Mouse (Mus musculus) 416B (cell line): ENCODE measurements at regions not wholly inside any gene's neighbourhood (a gene's known extent, or its start where the extent isn't known, plus 50 kb on each side); places are given as distances from the start of the nearest gene placed in this dataset.
"Not testable (repeated sequence)": the region's sequence is repeated elsewhere in the genome, so short reads cannot be mapped to it uniquely, and the experiment has no call there.

ENCODE experiments used
- DNase-seq: peaks from one replicate; pipeline ENCODE4 v3.0.0; 2011; ENCODE audit warnings: low read depth

- no peak for DNase-seq
Observed at GRCm38 (mm10) chr10:66641966-66642365, 454.0 kb upstream of the Jmjd1c start.

- DNase-seq: no peak
Observed at GRCm38 (mm10) chr10:66643160-66643559, 452.8 kb upstream of the Jmjd1c start.

- DNase-seq: no peak
Observed at GRCm38 (mm10) chr10:66657520-66657919, 438.4 kb upstream of the Jmjd1c start.

- no peak for DNase-seq
Observed at GRCm38 (mm10) chr10:66683160-66683559, 412.8 kb upstream of the Jmjd1c start.

GRCm38 (mm10) chr10:66689196-66689595 lies 406.7 kb upstream of the Jmjd1c start:
- not testable (repeated sequence) for DNase-seq

GRCm38 (mm10) chr10:66694549-66695285 lies 401.2 kb upstream of the Jmjd1c start:
- no peak for DNase-seq

- DNase-seq: not testable (repeated sequence)
Observed at GRCm38 (mm10) chr10:66714926-66715325, 381.0 kb upstream of the Jmjd1c start.

GRCm38 (mm10) chr10:66717909-66718308 lies 378.0 kb upstream of the Jmjd1c start:
- DNase-seq: no peak

GRCm38 (mm10) chr10:66719796-66720195 lies 376.1 kb upstream of the Jmjd1c start:
- no peak for DNase-seq

- no peak for DNase-seq
Observed at GRCm38 (mm10) chr10:66733631-66734030, 362.3 kb upstream of the Jmjd1c start.

- peak; percentile 18 for DNase-seq
Observed at GRCm38 (mm10) chr10:66734853-66735252, 361.1 kb upstream of the Jmjd1c start.

- no peak for DNase-seq
Observed at GRCm38 (mm10) chr10:66739017-66739416, 356.9 kb upstream of the Jmjd1c start.

- DNase-seq: peak; percentile 71
Observed at GRCm38 (mm10) chr10:66741819-66742218, 354.1 kb upstream of the Jmjd1c start.

- no peak for DNase-seq
Observed at GRCm38 (mm10) chr10:66743254-66743653, 352.7 kb upstream of the Jmjd1c start.

- DNase-seq: no peak
Observed at GRCm38 (mm10) chr10:66745871-66746270, 350.1 kb upstream of the Jmjd1c start.

GRCm38 (mm10) chr10:66752237-66752810 lies 343.6 kb upstream of the Jmjd1c start:
- DNase-seq: no peak

GRCm38 (mm10) chr10:66756866-66757265 lies 339.1 kb upstream of the Jmjd1c start:
- no peak for DNase-seq

GRCm38 (mm10) chr10:66770161-66771030 lies 325.5 kb upstream of the Jmjd1c start:
- no peak for DNase-seq

- peak; percentile 68 for DNase-seq
Observed at GRCm38 (mm10) chr10:66780335-66781170, 315.4 kb upstream of the Jmjd1c start.

- DNase-seq: no peak
Observed at GRCm38 (mm10) chr10:66781171-66781510, 314.8 kb upstream of the Jmjd1c start.

GRCm38 (mm10) chr10:66782025-66782424 lies 313.9 kb upstream of the Jmjd1c start:
- DNase-seq: peak; percentile 21

- DNase-seq: no peak
Observed at GRCm38 (mm10) chr10:66787812-66788211, 308.1 kb upstream of the Jmjd1c start.
